Mouse (Mus musculus): ENCODE measurements around the gene Tnfrsf9.

Gene Tnfrsf9

GRCm38 (mm10) chr4:150979455-150979854, 65.1 kb downstream of the Tnfrsf9 start:
- no peak for DNase-seq (ENCODE audit: low read depth, low spot score)

GRCm38 (mm10) chr4:150980153-150980552, 65.8 kb downstream of the Tnfrsf9 start:
- no peak for DNase-seq (ENCODE audit: low read depth, low spot score)

GRCm38 (mm10) chr4:150990148-150990547, 75.8 kb downstream of the Tnfrsf9 start:
- peak; percentile 46 for DNase-seq (ENCODE audit: low read depth, low spot score)

Data from WW6 (cell line).